Mouse (Mus musculus) right cerebral cortex, postnatal 36 days (tissue): ENCODE measurements around the gene Tmem200a.

ENCODE experiments used
- DNase-seq, 2 experiments: peaks; one replicate each; pipeline ENCODE4 v3.0.0; 2022; ENCODE audit warnings: low spot score in 2 of 2, mixed read lengths in 1 of 2

Tmem200a gene

DNA sequence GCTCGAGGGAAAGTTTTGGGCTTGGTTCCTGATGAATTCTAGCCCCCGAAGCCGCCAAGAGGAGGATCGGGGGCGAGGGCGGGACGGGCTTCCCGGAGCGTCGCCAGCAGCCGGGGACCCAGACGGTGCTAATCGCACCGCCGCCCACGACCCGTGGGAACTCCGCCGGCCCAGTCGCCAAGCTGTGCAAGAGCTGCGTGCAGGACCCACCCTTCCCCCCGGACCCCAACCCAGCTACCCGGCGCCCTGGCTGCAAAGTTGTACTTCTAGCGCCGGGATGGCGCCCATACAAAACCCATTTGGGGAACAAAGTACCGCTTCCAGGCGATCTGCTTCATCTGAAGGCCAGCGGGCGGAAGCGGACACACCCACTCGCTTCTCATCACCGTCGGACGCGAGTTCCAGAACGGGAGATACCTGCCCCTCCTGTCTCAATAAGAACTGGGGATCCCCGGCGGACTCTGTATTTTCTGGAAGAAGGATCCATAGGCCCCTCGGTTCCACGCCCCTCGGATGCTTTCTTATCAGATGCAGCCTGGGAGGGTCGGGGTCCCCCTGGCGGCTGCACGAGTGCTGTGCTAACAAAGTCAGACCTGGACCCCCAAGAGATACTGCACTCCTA lies at the start of gene Tmem200a:
Gene Tmem200a, minus strand, starts transcription at position 532 of the 622 bp plus-strand sequence.
- peak; percentile 56 to 59 for DNase-seq

DNA sequence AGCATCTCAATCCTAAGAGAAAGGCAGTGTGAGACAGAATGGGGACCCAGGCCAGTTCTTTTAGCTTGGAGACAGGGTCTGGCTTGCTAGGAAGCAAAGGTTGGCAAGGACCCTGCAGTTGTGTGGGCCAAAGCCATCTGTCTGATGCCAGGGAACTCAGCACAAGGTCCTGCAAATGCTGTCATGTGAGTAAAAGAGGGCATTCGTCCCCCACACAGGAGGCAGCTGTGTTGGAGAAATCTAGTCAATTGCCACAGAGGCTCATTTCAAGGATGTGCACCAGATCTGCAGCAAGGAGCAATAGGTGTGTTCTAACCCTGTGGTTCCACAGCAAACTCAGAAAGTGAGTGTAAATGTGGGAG lies 41.0 kb upstream of the Tmem200a start:
- DNase-seq: no peak

DNA sequence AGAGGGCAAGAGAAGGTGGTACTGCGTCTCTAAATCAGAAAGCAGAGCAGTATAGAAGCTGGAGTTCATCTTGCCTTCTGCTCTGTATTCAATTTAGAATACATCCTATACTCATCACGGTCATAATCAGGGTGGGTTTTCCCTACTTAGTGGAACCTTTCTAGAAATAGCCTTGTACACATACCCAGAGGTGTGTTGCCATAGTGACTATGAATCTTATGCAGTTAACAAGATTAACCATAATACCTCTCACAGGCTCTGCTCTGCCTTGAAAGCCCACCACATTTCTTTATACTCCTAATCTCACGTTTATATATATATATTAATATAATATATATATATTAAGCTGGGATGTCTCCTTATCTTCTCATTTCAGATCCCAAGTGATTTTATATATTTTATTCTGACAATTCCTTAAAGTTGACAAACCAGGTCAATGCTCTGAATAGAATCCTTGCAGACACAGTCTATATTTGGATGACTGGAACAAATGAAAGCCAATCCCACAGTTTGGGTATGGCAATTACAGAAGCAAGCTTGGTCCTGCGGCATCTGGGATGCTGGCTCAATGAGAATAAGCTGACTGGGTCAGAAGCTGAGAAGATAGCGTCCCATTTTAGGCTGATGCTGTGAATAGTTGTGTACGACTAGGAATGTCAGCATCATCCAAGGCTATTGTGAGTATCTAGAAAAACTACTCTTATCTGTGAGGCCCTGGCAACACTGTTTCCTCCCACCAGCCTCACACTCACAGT lies 40.4 kb upstream of the Tmem200a start:
- no peak for DNase-seq

DNA sequence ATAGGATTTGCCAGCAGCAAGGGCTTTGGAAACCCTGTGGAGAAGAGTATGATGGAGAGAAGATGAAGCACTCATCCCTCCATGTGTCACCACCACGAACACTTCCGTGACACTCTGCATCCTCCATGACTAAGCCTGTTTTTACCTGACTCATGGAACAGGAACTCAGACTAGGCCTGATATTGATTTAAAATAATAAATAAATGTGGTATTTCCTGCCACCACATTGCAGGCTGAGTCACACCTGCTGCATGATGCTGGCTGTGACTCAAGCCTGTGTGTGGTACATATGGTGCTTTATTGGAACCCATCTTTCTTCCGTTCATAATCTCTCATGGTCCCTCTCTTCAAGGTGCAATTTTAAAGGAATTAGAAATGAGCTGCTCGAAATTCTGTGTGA lies 35.6 kb upstream of the Tmem200a start:
- DNase-seq: peak in 1 of 2 experiments; percentile 4

DNA sequence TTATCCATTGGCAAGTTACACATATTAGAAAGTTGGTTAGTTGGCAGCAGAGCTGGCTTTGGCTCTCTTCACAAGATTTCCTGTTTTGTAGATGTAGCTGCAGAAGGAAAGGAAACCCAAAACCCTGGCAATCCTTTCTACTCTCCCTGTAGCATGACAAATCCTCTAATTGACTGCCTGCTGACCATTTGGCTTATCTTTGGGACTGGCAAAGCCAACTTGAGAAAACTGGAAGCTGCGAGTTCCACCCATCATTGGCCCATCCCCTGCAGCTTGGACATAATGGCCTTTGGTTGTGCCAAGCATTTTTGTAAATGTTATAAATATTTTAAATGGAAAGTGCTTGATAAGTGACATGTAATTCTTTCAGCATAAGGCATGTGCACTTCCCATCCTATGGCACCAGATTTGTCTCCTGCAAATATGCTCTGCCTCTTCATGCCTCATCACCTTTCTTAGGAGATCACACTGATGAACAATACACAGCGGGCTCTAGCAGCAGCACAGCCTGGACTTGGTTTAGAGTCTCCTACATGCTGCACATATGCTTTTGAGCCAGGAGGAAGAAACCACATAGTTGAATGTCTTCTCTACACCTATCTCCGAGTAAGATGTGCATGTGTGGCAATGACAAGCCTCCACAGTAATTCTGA lies 24.6 kb upstream of the Tmem200a start:
- DNase-seq: no peak

DNA sequence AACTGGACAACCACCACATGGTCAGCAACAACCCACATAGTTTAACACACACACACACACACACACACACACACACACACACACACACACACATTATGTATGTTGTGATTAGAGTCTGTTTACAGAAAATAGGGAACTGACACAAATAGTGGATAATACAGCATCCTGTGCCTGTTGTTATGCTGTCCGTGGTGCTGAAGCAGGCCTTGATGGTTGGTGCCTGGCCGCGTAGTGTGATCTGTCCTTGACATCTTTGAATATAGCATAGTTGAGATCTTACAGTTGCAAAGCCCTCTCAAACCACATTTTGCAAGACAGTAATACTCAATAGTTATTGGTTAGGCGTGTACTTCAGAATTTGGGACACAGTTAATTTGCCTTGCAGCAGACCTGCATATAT lies 3.2 kb upstream of the Tmem200a start:
- no peak for DNase-seq

DNA sequence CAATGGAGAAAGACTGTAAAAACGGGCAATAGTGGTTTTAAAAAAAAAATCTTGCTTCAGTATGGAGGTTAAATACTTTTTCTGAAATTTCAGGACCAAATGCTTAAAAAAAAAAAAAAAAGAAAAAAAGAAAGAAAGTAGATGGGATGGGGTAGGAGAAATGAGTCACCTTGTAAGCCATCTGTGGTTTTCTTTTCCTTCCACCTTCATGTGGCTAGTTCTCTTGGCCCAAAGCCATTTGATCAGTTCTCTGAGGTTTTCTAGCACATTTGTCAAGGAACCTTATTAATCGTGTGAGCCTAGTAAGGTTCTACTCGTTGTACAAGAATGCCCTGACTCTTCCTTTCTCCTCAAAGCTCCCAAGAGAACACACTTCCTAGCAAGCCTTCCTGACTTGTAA lies 826 bp upstream of the Tmem200a start:
- DNase-seq: no peak

DNA sequence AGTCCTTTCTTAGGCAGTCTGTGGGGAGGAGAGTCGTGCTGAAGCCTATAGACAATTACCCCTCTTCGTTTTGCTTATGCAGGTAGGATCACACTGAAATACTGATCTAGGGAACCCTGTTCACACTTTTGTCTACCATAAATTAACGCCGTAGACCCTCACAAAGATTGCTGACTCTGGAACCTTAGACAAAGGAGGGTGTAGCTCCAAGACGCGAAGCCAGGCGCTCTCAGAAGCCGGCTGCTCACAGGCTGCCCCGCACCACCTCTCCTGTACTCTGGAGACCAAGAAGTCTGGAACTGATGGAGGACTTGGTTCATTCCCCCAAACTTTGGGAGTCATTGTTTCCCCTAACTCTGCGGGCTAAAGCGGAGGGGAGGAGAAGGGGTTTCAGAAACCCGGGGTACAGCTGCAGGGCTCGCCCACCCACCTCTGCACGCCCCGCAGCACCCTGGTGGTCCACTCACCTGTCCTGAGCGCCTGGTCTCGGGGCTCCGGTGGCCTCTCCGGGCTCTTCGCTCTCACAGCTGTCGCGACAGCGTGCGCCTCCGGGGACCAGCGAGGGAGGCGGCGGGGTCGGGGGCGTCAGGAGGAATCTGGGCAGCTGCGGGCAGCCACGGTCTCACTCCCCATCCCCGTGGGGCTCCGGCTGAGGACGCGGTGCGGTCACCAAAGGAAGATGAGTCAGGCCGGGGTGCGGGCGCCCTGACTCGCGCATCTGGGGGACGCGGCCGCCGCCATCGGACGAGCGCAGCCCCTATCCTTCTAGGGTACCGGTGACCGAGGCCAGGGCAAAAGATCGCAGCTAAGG lies 976 bp downstream of the Tmem200a start, which contains the start of gene Gm9767:
Gene Gm9767, plus strand, starts transcription at position 585 of the 811 bp plus-strand sequence.
- peak; percentile 11 to 26 for DNase-seq

DNA sequence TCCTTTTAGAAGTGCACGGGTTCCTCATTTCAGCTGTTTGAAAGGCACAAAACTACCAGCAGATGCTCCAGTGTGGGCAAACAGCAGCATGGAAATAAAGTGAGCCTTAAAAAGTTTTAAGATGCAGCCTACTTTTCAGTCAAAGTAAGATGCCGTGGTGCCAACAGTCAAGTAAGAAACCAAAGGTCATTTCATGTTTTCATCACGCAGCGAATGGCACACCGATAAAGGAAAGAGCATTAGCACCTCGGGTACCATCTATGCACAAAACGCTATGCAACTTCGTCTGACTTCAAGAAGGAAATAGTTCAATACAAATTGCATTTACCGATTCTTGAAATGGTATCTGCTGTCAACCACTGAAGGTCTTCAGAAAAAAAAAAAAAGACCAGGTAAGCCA lies 1.9 kb downstream of the Tmem200a start:
- no peak for DNase-seq

DNA sequence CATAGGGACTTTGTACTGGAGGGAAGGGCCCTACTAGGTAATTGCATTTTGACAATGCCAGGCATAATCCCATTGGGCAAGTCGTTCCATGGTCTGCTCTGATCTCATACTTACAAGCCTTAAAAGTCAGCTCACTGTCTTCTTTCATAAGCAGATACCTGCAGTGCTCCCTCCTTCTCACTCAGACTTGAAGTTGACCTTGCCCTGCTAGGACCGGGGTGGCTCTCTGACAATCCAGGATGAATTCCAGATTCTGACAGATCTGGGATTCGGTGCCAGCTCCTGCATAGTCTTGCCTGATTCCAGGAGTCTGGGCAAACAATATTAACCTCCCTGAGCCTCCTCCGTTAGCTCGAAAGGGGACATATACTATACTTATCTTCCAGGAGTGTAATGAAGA lies 6.9 kb downstream of the Tmem200a start:
- no peak for DNase-seq

DNA sequence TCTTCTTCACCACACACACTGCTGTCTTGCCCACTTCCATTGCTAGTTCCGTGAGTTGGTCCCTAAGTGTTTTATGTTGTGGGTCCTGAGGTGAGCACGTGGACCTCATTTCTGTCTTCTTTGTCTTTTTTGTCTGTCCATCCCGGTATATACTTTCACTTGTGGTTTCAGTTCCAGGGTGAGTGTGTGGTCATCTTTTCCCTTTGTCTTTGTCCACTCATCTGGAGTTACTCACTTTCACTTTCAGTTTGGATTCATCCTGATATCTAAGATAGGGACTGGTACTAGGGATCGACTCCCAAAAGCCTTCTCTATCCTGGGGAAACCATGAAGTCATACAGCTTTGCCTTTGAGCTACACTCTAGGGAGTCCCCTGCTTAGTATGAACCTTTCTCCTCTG lies 15.8 kb downstream of the Tmem200a start:
- DNase-seq: no peak

DNA sequence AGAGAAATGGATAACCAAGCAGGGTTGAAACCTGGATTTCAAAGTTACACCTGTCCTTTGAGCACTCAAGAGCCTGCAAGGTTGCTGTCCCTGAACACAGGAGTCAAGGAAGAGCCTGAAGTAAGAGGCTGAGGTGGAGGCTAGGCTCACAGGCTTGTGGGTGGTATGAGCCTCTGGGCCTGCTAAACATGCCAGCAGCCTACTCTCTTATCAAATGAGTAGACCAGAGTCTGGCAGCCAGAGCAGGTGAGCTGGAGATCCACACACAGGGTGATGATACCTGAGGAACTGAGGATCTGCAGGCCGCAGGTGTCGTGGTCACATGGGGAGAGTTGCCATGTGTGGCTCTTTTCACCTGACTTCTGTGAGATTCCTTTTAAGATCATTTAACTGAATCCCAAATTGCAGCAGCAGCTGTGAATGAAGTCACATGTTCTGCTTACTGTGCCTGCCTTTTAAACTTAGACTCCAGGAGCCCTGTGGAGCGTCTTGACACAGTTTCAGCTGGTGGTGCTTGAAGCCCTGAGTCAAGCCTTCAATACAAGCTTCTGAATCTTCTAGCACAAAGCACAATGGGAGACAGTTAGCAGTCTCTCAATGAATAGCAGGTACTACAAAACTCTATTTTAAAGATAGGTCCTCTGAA lies 19.1 kb downstream of the Tmem200a start:
- peak; percentile 4 to 36 for DNase-seq

DNA sequence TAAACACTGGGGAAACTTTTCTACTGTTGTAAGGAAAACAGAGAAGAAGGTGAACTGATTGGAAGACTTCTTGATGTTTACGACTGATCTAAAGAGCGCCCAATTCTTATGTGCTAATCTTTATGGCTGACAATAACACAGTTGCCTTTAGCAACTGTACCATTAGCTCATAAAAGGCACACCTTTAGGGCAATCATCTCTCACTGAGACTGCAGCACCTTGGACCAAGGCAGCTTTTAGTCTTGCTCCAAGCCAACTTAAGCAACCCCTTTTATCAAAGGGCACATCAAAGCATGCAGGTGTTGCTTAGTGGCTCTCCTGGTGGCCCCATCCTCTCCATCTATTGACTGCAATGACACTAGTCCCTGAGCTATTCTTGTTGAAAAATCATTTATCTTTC lies 27.7 kb downstream of the Tmem200a start:
- DNase-seq: no peak

DNA sequence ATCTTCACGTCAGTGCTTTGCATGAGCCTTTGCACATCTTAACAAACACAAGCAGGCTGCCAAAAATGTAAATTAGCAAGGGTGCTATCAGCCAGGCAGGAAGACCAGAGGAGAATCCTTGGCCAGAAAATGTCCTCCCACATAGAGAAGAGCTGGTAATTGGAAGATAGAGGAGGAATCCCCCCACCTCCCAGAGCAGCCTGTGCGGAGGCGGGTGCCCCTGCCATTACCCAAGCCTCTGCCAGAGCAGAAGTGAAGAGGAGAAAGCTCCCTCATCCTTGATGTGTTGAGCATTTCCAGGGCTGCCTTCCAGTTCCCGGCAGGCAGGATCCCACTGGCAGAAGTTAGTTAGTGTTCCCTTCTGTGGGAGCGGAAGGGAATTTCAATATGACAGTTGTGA lies 43.9 kb downstream of the Tmem200a start:
- DNase-seq: peak; percentile 81

DNA sequence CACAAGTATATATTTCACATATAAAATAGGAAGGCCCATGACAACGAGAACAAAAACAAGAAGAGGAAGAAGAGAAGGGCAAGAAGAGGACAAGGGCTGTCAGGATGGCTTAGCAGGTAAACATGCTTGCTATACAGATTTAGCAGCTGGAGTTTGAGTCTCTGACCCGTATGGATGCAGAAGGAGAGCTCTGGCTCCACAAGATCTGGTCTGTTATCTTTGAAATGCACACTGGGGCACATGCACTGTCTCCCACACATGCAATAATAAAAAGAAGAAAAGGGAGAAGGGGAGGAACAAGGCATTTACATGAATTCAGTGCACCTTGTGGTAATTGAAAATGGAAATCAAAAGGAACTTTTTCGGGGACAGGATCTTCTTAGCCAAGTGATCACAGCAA lies 60.1 kb downstream of the Tmem200a start:
- DNase-seq: no peak

DNA sequence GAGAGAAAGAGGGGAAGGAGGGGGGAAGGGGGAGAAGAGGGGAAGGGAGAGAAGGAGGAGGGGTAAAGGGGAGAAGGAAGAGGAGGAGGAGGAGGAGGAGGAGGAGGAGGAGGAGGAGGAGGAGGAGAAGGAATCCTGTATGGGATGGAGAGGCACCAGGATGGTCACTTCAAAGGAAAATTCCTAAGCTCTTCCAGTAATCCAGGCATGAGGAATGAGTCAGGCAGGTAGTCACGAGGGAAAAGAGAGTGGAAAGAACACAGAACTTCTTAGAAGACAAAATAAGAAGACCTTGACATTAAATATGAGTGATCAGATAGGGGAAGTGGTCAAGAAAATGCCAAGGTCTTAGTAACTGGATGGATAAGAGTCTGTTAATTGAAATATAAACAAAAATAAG lies 64.6 kb downstream of the Tmem200a start:
- DNase-seq: no peak

DNA sequence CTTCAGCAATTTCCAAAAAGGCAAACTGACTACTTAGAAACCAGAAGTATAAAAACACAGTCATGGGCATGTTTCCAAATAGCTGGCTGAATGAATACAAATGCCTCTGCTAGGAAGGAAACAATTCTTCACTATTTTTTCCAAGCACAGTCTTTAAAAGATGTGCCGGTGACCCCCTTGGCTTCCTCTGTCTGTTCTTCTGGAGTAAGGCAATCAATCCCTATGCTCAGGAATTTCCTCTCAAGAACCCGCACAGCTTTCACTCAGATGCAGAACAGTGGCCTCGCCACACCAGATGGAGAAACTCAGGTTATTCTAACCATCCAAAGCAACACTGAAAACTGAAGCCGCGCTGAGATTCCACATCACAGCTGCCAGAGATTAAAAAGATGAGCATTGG lies 69.9 kb downstream of the Tmem200a start:
- no peak for DNase-seq

DNA sequence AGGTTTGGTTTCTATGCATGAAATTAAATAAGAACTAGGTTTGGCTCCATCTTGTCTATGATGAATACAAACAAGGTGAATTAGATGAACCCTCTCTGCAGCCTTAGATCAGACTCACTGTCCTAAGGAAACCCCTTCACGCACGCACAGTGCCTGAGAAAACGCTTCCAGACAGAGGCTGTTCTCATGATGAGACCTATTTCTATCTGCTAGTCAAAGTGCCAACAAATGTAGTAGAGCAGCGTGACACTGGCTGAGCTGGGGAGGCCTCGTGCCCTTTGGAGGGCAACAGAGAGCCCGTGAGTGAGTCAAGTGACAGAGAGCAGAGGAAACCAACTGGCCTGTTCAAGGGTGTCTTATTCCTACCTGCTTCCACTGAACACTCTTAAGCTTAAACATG lies 73.4 kb downstream of the Tmem200a start:
- DNase-seq: no peak

DNA sequence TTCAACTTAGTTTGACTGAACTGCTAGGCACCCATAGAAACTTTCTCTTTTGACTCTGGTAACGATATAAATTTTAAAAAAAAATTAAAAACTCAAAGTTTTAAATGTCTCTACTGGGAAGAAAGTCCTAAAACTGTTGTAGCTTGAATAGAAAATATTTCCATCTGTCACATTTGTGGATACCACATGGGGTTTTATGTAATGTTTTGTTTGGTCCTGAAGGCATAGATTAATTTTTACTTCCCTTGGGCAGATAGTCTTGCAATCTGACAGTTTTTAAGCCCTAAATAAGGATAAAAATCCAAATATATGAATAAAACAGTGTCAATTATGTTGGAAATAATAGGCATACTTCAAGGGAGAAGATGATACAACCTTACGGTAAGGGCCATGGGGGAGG lies 78.0 kb downstream of the Tmem200a start:
- no peak for DNase-seq

DNA sequence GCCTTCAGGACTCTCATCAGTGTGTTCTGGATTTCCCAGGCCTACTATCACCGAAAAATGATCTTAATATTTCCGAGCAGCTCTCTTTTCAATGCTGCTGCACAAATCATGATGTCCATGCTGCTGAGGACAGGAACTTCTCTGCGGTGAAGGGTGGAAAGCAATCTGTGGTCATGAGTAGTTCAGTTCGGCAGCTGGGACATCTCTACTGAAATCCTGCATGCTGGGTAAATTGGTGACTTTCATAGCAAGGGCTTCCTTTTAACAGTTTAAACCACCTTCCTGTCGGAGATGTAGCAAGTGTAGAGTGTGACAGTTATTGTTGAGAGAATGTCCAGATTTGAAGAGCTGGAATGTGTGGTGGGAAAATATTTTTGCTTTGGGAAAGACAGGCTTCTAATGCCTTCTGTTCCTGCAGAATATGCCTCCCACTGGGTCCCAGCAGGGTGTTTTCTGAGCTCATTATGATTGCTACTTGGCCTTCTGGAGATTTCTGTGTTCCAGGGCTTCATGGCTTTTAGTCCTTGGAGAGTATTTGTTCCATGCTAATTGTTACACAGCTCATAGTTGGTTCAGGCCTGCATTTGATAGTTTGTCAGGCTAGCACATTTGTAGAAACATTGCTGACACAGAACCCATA lies 79.4 kb downstream of the Tmem200a start:
- DNase-seq: no peak

DNA sequence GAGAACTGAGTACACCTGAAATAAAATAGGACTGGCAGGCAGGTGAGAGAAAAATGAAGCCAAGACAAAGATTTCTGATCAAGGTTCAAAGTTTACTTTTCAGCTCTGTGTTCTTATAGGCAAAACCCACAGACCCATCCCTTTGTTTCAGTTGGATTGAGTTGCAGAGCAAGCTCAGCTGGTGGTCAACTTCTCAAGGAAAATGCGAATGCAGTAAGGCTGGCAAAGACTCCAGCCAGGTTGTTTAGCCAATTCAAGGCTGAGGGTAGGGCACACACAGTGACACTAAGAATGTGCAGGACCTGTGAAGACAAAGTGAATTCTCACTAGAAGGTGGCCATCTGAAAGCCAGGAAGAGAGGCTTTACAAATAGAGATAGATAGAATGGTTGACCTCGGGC lies 94.8 kb downstream of the Tmem200a start:
- no peak for DNase-seq
